Mouse (Mus musculus) left cerebral cortex, postnatal 36 days (tissue): ENCODE measurements around the gene Pip4k2a. TPM values are rescaled to one million over a fixed set of nuclear protein-coding genes. Genes with fewer than 3 reads are reported as not detected.
"Not testable (repeated sequence)": the region's sequence is repeated elsewhere in the genome, so short reads cannot be mapped to it uniquely, and the experiment has no call there.

ENCODE experiments used
- DNase-seq, 2 experiments: peaks; one replicate each; pipeline ENCODE4 v3.0.0; 2021 to 2022; ENCODE audit warnings: low spot score in 2 of 2, mixed read lengths in 1 of 2
- intact Hi-C: fragments of 180-260 bp; cut with DNase I; formaldehyde crosslinking; loops from one replicate; pipeline ENCODE4 v1.15.1; 2025
- total RNA-seq, 2 experiments: library from RNA; stranded (reverse); gene quantifications; 2 replicates each; pipeline ENCODE4 v1.2.3; 2021

Pip4k2a gene
- total RNA-seq, 2 experiments from 2014 or later, result 50.8 to 56.2 TPM

DNA sequence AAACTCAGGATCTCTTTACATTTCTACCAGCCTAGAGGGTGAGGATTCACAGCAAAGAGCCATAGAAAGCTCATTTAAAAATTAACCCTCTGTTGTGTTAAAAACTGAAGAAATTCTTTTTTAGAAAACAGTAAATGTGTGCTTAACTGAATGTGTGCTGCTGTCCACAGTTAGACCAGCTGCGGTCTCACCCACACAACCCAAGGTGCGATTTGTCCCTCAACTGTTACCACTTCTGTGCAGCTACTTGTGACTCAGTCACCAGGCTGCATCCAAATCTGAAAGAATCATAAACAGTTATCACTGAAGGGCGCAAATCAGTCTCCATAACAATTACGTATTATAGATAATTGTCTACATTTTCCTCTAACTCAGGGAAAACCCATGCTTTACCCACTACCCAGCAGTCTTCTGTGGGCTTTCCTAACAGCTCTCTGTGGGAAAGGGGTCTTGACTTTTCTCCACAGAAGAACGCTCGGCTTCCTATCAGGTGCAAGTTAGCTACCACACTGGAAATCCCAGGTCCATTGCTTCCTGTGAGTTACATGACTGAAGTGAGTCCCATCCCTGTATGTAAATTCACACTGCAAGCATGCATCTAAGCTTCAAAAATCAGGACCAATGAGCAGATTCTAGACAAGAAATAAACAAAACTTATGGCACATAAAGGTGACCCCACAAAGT lies 86.5 kb downstream of the Pip4k2a start:
- intact Hi-C loops, result no loop called here
- peak; percentile 22 to 27 for DNase-seq

GRCm38 (mm10) chr2:18910209-18910608 lies 87.7 kb downstream of the Pip4k2a start:
- intact Hi-C loops, result no loop called here
- no peak for DNase-seq

DNA sequence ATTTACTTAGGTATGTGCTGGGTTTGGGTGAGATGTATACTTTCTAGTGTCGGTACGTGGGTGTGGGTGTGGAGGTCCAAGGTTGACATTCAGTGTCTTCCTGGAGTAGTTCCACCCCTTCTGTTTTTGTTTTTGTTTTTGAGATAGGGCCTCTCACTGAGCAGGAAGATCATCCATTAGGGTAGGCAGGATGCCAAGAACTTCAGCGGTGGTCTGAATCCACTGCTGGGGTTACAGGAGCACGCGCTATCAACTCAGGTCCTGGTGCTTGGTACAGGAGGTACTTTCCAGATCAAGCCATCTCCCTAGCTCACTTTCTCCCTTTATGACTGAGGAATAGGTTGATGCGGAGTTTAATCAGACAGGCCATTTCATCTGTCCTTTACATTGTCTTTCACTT lies 88.2 kb downstream of the Pip4k2a start:
- intact Hi-C loops, result no loop called here
- no peak for DNase-seq

- no peak for DNase-seq
- intact Hi-C loops, result no loop called here
Measured at GRCm38 (mm10) chr2:18907269-18907668, 90.7 kb downstream of the Pip4k2a start.

DNA sequence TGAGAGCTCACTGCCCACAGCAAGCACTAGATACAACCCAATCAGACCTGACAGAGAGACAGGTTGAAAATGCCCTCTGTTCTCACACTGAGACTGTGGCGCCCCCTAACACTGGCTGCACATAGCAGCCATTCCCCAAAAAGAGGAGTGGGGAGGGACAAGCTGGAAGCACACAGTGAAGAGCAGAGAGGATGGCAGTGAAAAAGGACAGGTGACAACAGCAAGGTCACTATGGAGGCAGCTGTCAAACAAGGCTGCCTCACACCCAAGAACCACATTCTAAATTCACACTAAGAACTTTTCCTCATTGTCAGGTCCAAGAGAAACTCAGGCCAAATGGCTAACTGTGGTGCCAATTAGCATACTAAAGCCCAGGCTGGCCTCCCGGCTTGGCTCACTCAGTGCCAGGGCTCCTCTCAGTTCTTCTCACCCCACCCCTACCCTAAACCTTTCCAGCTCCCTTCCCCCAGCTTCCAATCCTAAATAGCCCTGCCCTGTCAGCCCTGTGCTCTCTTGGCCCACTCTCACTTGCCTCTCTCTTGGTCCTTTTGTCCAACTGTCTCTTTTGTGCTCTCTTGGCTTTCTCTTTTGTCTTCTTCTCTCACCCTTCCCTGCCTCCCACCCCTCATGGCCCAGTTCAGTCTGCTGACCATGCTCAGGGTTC lies 91.4 kb downstream of the Pip4k2a start:
- peak in 1 of 2 experiments; percentile 13 for DNase-seq
- intact Hi-C loops, result no loop called here

DNA sequence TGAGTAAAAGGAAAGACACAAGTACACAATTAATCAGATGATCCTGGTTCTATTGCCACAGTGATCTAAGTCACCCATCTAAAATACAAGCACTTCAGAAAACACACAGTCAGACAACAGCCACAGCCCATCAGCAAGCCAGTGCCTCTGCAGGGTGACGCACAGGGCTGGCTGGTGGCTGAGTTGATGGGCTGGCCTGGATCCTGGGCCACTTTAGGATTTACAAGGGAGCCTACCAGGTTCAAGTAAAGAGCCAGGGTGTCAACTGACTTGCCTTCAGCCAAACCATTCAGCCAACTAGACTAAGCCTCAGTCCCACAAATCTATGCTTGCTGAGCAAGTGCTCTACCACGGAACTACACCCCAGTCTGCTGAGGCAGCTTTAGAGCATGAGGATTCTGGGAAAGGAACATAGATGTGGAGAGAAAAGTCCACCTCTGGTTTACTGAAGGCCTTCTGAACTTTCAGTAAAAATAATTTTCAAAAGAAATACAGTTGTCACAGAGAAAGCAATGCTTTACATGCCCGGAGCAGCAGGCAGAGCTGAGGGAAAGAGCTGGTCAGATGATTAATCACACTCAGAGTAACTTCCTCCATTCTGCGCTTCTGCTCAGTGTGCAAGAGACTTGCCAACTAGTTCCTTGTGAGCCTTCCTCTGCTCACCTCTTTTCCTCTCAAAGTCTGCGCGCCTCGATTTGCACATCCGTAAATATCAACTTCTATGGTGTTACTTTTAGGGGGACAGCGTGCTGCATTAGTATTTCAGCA lies 94.4 kb downstream of the Pip4k2a start:
- intact Hi-C loops, result no loop called here
- DNase-seq, result no peak

GRCm38 (mm10) chr2:18901133-18901532 lies 96.8 kb downstream of the Pip4k2a start:
- intact Hi-C loops, result no loop called here
- no peak for DNase-seq

GRCm38 (mm10) chr2:18900635-18901034 lies 97.3 kb downstream of the Pip4k2a start:
- DNase-seq, result no peak
- intact Hi-C loops, result no loop called here

GRCm38 (mm10) chr2:18897742-18898256 lies 100.1 kb downstream of the Pip4k2a start:
- no peak for DNase-seq
- intact Hi-C loops, result no loop called here

DNA sequence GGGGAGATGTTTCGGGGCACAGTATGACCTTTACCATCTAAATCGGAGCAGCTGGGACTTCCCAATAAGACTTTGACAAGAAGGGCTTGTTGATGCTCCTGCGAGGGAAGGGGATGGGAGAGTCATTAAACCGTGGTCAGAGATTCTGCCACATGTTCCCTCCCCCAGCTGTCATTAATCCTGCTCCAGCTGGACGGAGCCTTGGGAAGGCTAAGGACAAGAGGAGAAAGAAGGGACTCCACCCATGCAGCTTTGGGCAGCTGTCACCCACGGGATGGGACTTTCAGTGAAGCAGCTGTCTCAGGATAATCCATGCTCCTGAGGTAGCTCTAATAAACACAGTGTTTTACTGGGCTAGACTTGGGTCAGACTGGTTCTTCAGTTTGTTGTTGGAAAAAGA lies 101.9 kb downstream of the Pip4k2a start:
- DNase-seq, result no peak
- intact Hi-C loops, result no loop called here

- DNase-seq, result not testable (repeated sequence)
Measured at GRCm38 (mm10) chr2:18893336-18893735, 104.6 kb downstream of the Pip4k2a start.

DNA sequence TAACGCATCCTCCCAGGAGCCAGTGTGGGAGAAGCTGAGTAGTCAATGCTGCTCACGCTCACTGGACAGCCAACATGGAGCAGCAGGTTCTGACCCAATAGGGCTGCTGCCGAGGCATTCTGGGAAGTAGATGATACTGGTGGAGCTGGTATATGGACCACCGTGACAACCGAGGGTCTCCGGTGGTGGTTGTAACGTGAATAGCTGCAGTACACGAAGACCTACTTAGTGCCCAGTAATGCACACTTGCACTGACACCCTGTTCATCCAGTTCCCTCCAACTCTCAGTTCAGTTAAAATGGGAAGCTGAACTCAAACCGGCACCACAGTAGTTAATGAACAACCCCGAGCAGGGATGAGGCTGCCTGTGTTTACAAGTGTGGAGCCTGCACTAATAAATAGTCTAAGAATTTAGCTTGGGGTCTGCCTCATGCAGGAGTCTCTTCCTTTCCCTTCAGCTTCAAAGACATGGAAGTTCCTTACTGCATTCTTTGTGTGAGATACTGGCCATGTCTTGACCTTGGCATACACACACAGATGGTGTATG lies 105.9 kb downstream of the Pip4k2a start:
- no peak for DNase-seq
- intact Hi-C loops, result no loop called here

More at GRCm38 (mm10) chr2:18893336-18893735, 104.6 kb downstream of the Pip4k2a start:
- intact Hi-C loops, result not testable (repeated sequence)

DNA sequence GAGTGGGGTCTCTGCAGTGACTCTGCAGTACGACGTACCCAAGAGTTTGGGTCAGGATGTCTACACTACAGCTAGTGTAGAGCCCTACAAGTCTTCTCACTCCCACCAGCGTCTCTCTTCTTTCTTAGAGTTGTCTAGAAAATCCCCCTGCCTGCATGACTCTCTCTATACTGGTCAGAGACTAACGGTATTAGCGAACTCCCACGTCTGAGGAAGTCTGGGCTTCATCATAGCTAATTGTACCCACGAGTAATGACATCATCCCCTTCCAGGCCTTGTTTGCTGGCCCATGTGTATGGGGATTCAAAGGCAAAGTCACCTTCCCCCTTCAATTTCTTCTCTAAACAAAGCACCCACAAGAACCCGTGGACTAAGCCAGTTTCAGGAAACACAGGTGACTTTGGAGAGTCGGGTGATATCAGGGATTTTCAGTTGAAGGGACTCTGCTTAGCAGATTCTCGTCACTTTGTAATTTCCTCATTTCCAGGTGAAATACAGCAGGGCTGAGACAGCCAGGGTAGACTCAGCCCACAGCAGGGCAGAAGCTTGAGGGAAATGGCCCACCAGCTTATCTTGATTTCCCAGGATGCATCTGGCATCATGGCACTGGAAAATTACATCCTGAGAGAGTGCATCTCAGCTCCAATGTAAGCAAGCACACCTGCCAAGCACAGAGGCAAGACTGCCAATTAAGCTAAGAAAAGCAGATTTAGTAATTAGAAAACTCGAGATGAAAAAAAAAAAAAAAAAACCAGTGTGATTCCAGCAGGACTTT lies 107.5 kb downstream of the Pip4k2a start:
- intact Hi-C loops, result no loop called here
- no peak for DNase-seq

GRCm38 (mm10) chr2:18884277-18884676 lies 113.6 kb downstream of the Pip4k2a start:
- DNase-seq, result no peak
- intact Hi-C loops, result no loop called here

- intact Hi-C loops, result loop anchor here (2.0 to 5.0 kb wide), 2 partner anchors 123 to 402 kb away; partner anchors contain the start of genes 4930426L09Rik and Pip4k2a
Measured at GRCm38 (mm10) chr2:18874626-18875025, 123.3 kb downstream of the Pip4k2a start.

GRCm38 (mm10) chr2:18874063-18874462 lies 123.9 kb downstream of the Pip4k2a start:
- intact Hi-C loops, result loop anchor here (2.0 to 5.0 kb wide), 2 partner anchors 123 to 403 kb away; partner anchors contain the start of genes 4930426L09Rik and Pip4k2a
- no peak for DNase-seq

More at GRCm38 (mm10) chr2:18874626-18875025, 123.3 kb downstream of the Pip4k2a start:
- peak in 1 of 2 experiments; percentile 29 for DNase-seq

DNA sequence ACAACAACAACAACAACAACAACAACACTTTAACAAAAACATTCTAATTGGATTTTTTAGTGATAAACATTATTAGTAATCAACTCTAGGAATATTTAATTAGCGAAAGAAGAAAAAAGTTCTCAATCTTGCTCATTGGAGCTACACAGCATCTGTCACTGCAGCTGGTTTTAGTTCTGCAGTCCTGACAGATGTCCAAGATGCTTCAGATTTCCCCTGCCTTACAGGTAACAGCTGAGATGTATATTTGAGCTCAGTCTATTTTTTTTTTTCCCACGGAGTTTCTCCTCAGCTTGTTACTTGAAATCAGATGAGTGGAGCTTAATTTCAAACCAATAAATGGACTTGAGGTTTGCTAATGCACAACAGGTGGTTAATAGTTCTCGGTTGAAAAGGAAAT lies 124.5 kb downstream of the Pip4k2a start:
- intact Hi-C loops, result loop anchor here (2.0 to 5.0 kb wide), 2 partner anchors 124 to 473 kb away; partner anchors contain the start of genes 4930426L09Rik and Pip4k2a
- DNase-seq, result no peak

DNA sequence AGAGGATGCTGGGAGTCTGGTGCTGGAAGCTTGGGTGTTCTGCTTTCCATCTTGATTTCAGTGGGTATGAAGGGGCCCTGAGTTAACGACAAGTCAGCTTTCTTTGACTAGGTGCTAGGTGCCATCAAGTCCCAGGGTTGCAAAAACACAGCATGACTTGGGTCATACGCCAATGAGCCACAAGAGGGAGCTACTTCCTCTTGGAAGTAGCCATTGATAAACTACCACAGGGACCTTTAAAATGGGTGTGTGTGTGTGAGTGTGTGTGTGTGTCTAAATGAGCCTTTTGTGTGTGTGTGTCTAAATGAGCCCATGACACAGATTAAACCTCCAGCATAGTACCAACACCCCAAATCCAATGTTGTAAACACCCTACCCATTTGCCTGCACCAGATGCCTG lies 125.1 kb downstream of the Pip4k2a start:
- peak; percentile 53 to 63 for DNase-seq
- intact Hi-C loops, result loop anchor here (2.0 to 5.0 kb wide), 2 partner anchors 125 to 474 kb away; partner anchors contain the start of genes 4930426L09Rik and Pip4k2a

GRCm38 (mm10) chr2:18871087-18871486 lies 126.8 kb downstream of the Pip4k2a start:
- no peak for DNase-seq
- intact Hi-C loops, result loop anchor here (5.0 kb wide), 1 partner anchor 126 kb away; the partner anchor contains the start of genes 4930426L09Rik and Pip4k2a
